Mouse (Mus musculus) left cerebral cortex, postnatal 10 days (tissue): ENCODE results near the gene H2-Q4. TPM values are rescaled to one million over a fixed set of nuclear protein-coding genes. Genes with fewer than 3 reads are reported as not detected.
A peak's percentile ranks its signal among the peaks of the same experiment; 100 is the strongest.
"Not testable (repeated sequence)": the region's sequence is repeated elsewhere in the genome, so short reads cannot be mapped to it uniquely, and the experiment has no call there.

Experiments
- DNase-seq, 2 experiments: peaks; one replicate each; pipeline ENCODE4 v3.0.0; 2021 to 2022; ENCODE audit warnings: low spot score in 2 of 2, mixed read lengths in 1 of 2; ENCODE audit errors: extremely low spot score in 1 of 2
- intact Hi-C: fragments of 180-260 bp; cut with DNase I; formaldehyde crosslinking; loops from one replicate; pipeline ENCODE4 v1.15.1; 2025
- total RNA-seq, 2 experiments: library from RNA; stranded (reverse); gene quantifications; 2 replicates each; pipeline ENCODE4 v1.2.3; 2021

H2-Q4 gene
- total RNA-seq: 1 to 10 TPM in 1 of 2 experiments, under 1 TPM in 1; 0.56 to 1.4 TPM

- intact Hi-C loops: no loop called here
- peak; percentile 64 to 91 for DNase-seq
These were observed at the start of gene H2-Q4 for GRCm38 (mm10) chr17:35379369-35379728. TSS of gene H2-Q4 (plus strand) at chr17:35379617.

GRCm38 (mm10) chr17:35329714-35330113 is 49.7 kb upstream of the H2-Q4 start:
- intact Hi-C loops, DNase-seq: not testable (repeated sequence)

- not testable (repeated sequence) for DNase-seq
These were observed 47.9 kb upstream of the H2-Q4 start for GRCm38 (mm10) chr17:35331546-35331945.

GRCm38 (mm10) chr17:35342071-35342671 is 37.2 kb upstream of the H2-Q4 start, which contains the start of gene H2-Q2:
TSS of gene H2-Q2 (plus strand) at chr17:35342242.
- DNase-seq: no peak
- intact Hi-C loops: loop anchor here (10.0 kb wide), 1 partner anchor 1347 kb away; no protein-coding TSS in a partner anchor

More at GRCm38 (mm10) chr17:35331546-35331945, 47.9 kb upstream of the H2-Q4 start:
- intact Hi-C loops: not testable (repeated sequence)

GRCm38 (mm10) chr17:35342711-35343476 is 36.5 kb upstream of the H2-Q4 start:
- intact Hi-C loops: loop anchor here (10.0 kb wide), 1 partner anchor 1348 kb away; no protein-coding TSS in a partner anchor
- DNase-seq: peak in 1 of 2 experiments; percentile 34

GRCm38 (mm10) chr17:35347659-35348058 is 31.8 kb upstream of the H2-Q4 start:
- DNase-seq: not testable (repeated sequence)
- intact Hi-C loops: loop anchor here (10.0 kb wide), 1 partner anchor 1353 kb away; no protein-coding TSS in a partner anchor

GRCm38 (mm10) chr17:35353275-35353674 is 26.1 kb upstream of the H2-Q4 start:
- intact Hi-C loops, DNase-seq: not testable (repeated sequence)

- intact Hi-C loops: no loop called here
These were observed 25.3 kb upstream of the H2-Q4 start for GRCm38 (mm10) chr17:35354071-35354470.

GRCm38 (mm10) chr17:35357086-35357485 is 22.3 kb upstream of the H2-Q4 start:
- intact Hi-C loops: loop anchor here (5.0 kb wide), 1 partner anchor 40 kb away; no protein-coding TSS in a partner anchor
- no peak for DNase-seq

More at GRCm38 (mm10) chr17:35354071-35354470, 25.3 kb upstream of the H2-Q4 start:
- DNase-seq: no peak

GRCm38 (mm10) chr17:35358763-35359469 is 20.5 kb upstream of the H2-Q4 start:
- DNase-seq: no peak
- intact Hi-C loops: loop anchor here (5.0 kb wide), 1 partner anchor 42 kb away; no protein-coding TSS in a partner anchor

GRCm38 (mm10) chr17:35359470-35359862 is 20.0 kb upstream of the H2-Q4 start:
- intact Hi-C loops: loop anchor here (5.0 kb wide), 1 partner anchor 42 kb away; no protein-coding TSS in a partner anchor

GRCm38 (mm10) chr17:35379729-35380451 is 473 bp downstream of the H2-Q4 start:
- intact Hi-C loops: no loop called here
- DNase-seq: peak in 1 of 2 experiments; percentile 47

More at GRCm38 (mm10) chr17:35359470-35359862, 20.0 kb upstream of the H2-Q4 start:
- no peak for DNase-seq

GRCm38 (mm10) chr17:35389796-35390195 is 10.4 kb downstream of the H2-Q4 start:
- intact Hi-C loops, DNase-seq: not testable (repeated sequence)

GRCm38 (mm10) chr17:35392671-35393070 is 13.3 kb downstream of the H2-Q4 start:
- intact Hi-C loops, DNase-seq: not testable (repeated sequence)

GRCm38 (mm10) chr17:35393864-35394800 is 14.7 kb downstream of the H2-Q4 start:
- intact Hi-C loops, DNase-seq: not testable (repeated sequence)

- intact Hi-C loops, DNase-seq: not testable (repeated sequence)
These were observed 17.5 kb downstream of the H2-Q4 start for GRCm38 (mm10) chr17:35396956-35397355.

GRCm38 (mm10) chr17:35413057-35413456 is 33.6 kb downstream of the H2-Q4 start:
- intact Hi-C loops, DNase-seq: not testable (repeated sequence)
